Mouse (Mus musculus): ENCODE measurements around the gene Lypd8.

GRCm38 (mm10) chr11:58331546-58331945, 47.3 kb upstream of the Lypd8 start:
- no peak for TF ChIP-seq CTCF (IDR thresholded peaks at IDR 0.05)
- no peak for TF ChIP-seq EP300 (IDR thresholded peaks at IDR 0.05)

Data from lung, postnatal 0 days (tissue).